In genomic region chr4:101664160-101664750, GRCm38 (mm10) we compare ENCODE assay signal across 7 mouse cellular contexts. TPM values are rescaled to one million over a fixed set of nuclear protein-coding genes. Genes with fewer than 3 reads are reported as not detected.
DNase-seq lines count a peak whose midpoint lies in the region; ATAC-seq and TF ChIP-seq lines count a peak whose summit lies in the region.

No protein-coding gene starts in this region.

- DNase-seq in layer of hippocampus, postnatal 10 days (ENCODE audit: low spot score in 2 of 2) = peak; percentile 50 to 61
- DNase-seq in layer of hippocampus, adult 9-11 months = no peak
- peak; percentile 71 for DNase-seq in ZHBTc4 (ENCODE audit: low read depth, low spot score)
- peak; percentile 64 to 80 for DNase-seq in cerebellum, postnatal 25 days
- DNase-seq in left cerebral cortex, postnatal 4 days = peak; percentile 58

- H3K4me3 ChIP-seq in E14TG2a.4 (replicated peaks; ENCODE audit: low read length) = no peak overlapping the region
- H3K4me3 ChIP-seq in neural tube, embryonic 12.5 days = no peak overlapping the region

- no peak overlapping the region for H3K9ac ChIP-seq in neural tube, embryonic 12.5 days

- intact Hi-C loops in left cerebral cortex, postnatal 4 days (cut with DNase I) = no loop called here

- peaks cover 6% of the 10 kb centered on the region for H3K9me3 ChIP-seq in E14TG2a.4 (ENCODE audit: low read length)
- H3K9me3 ChIP-seq in neural tube, embryonic 12.5 days = 0 out of 2 replicates have a peak, but pooled peaks cover 5% of the 10 kb centered on the region

- no peak overlapping the region for H3K27ac ChIP-seq in neural tube, embryonic 12.5 days

- no peak overlapping the region for H3K4me2 ChIP-seq in neural tube, embryonic 12.5 days (replicated peaks)

- no peaks in the 10 kb centered on the region for H3K27me3 ChIP-seq in E14TG2a.4 (ENCODE audit: insufficient read depth, low read length)
- H3K27me3 ChIP-seq in neural tube, embryonic 12.5 days (replicated peaks) = no peaks in the 10 kb centered on the region

- 71% methylated on average over 9 of the region's 9 CpGs for WGBS in neural tube, embryonic 12.5 days

- H3K4me1 ChIP-seq in E14TG2a.4 (replicated peaks; ENCODE audit: low read depth, low read length) = no peaks in the 10 kb centered on the region; the same call in 1 of the 2 replicates
- no peaks in the 10 kb centered on the region for H3K4me1 ChIP-seq in neural tube, embryonic 12.5 days

- peak; percentile 83 for TF ChIP-seq CTCF in E14TG2a.4 (conservative IDR thresholded peaks at IDR 0.05; ENCODE audit: low read length)

- H3K36me3 ChIP-seq in E14TG2a.4 (ENCODE audit: insufficient read depth, low read length) = peaks cover 36% of the 10 kb centered on the region
- peaks cover 34% of the 10 kb centered on the region for H3K36me3 ChIP-seq in neural tube, embryonic 12.5 days

- peak; percentile 37; the same call in 1 of the 2 replicates for ATAC-seq in neural tube, embryonic 12.5 days (ENCODE audit: low FRiP score, low read depth)

RNA-seq across cellular contexts. Expression of gene Leprot, which starts 16.7 kb away (rescaled TPM):
- total RNA-seq in layer of hippocampus, postnatal 10 days (2021) = 10 to 100 TPM; 28.3 to 34.7 TPM
- 10 to 100 TPM; 44.8 to 46.9 TPM for total RNA-seq in left cerebral cortex, postnatal 4 days (2021)
- 70.4 and 73.8 TPM in 2 replicates for polyA plus RNA-seq in neural tube, embryonic 12.5 days (2016; fragmentation: Nextera tagmentation; extraction: Ambion mirVana)

RNA-seq across cellular contexts. Expression of gene Lepr, which starts 52.9 kb away (rescaled TPM):
- 1 to 10 TPM; 3.7 to 5.6 TPM for total RNA-seq in layer of hippocampus, postnatal 10 days (2021)
- 1 to 10 TPM; 5.7 to 6.3 TPM for total RNA-seq in left cerebral cortex, postnatal 4 days (2021)
- 3.0 and 3.9 TPM in 2 replicates for polyA plus RNA-seq in neural tube, embryonic 12.5 days (2016; fragmentation: Nextera tagmentation; extraction: Ambion mirVana)
